Mouse (Mus musculus) ES-E14 (cell line): ENCODE results near the gene Ccdc85c.

Source experiments
- CHD2 ChIP-seq: IDR thresholded peaks from 2 replicates; pipeline ENCODE4 v1.6.1; 2014; ENCODE audit warnings: mild to moderate bottlenecking, low read depth, low read length, inconsistent platforms
- HCFC1 ChIP-seq: IDR thresholded peaks from 2 replicates; pipeline ENCODE4 v1.6.1; 2012; ENCODE audit warnings: low read length, inconsistent platforms, borderline replicate concordance; ENCODE audit not compliant: insufficient read depth
- MAFK ChIP-seq: IDR thresholded peaks from 2 replicates; pipeline ENCODE4 v1.6.1; 2014; ENCODE audit warnings: mild to moderate bottlenecking, low read depth, low read length, inconsistent platforms; ENCODE audit not compliant: insufficient read depth
- ZC3H11A ChIP-seq: IDR thresholded peaks from 2 replicates; pipeline ENCODE4 v1.6.1; 2012; ENCODE audit warnings: low read depth, mild to moderate bottlenecking, inconsistent platforms, low read length, borderline replicate concordance
- ZNF384 ChIP-seq: IDR thresholded peaks from 2 replicates; pipeline ENCODE4 v1.6.1; 2012; ENCODE audit warnings: low read depth, low read length, inconsistent platforms

DNA sequence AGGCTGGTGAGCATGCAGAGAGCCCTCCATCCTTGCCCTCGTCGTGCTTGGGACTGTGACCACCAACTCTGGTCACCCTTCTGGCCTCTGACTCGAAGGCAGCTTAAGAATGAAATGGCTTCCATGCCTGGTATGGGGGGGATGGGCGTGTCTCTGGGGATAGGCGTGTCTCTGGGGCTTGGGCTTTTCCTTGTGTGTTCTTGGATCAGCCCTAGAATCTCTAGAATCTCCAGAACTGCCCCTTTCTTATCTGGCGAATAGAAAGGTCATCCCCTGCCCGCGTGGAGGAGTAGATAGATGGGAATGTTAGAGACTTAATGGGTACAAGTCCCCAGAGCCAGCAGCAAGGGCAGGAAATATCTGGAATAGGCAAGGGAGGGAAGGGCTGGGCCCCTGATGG, 44.9 kb upstream of the Ccdc85c start:
- TF ChIP-seq HCFC1 (no peak), ZNF384 (no peak), CHD2 (no peak), ZC3H11A (no peak), MAFK (no peak)
